Mouse (Mus musculus) cerebellum, adult 11-12 months (tissue): ENCODE measurements around the gene Zfp287.

Experiments used
- DNase-seq: peaks from one replicate; pipeline ENCODE4 v3.0.0; 2022

The Zfp287 gene

GRCm38 (mm10) chr11:62699749-62700148 is 32.0 kb downstream of the Zfp287 start:
- no peak for DNase-seq

DNA sequence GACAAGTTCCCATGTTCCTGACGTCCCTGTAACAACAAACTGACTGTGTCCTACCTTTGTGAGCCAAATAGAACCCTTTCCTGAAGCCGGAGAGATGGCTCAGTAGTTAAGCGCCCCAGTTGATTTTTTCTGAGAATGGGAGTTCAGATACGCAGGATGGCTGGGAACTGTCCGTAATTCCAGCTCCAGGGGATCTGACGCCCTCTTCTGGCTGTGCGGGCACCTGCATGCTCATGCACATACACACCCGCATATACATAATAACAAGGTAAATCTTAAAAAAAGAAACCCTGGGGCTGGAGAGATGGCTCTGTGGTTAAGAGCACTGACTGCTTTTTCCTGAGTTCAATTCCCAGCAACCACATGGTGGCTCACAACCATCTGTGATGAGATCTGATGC is 36.6 kb downstream of the Zfp287 start:
- DNase-seq = no peak

- DNase-seq = no peak
Observed at GRCm38 (mm10) chr11:62693299-62694184, 38.2 kb downstream of the Zfp287 start.

DNA sequence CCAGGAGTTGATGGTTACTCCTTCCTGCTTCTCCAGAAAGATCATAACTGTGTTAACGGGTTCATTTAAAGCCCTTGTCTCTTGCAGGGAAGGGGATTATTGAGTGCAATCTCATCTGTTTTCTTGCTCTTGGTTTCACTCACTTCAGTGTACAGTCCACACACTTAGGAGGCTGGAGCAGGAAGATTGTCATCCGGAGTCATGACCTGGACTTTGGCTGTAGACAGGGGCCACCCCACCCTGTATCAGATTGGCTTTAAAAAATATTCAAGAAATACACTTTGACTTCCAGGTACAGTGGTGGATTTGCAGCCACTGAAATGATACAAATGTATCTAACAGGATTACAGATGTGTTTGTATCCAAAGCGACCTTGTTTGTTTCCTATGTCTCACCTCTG is 40.1 kb downstream of the Zfp287 start:
- DNase-seq = no peak

DNA sequence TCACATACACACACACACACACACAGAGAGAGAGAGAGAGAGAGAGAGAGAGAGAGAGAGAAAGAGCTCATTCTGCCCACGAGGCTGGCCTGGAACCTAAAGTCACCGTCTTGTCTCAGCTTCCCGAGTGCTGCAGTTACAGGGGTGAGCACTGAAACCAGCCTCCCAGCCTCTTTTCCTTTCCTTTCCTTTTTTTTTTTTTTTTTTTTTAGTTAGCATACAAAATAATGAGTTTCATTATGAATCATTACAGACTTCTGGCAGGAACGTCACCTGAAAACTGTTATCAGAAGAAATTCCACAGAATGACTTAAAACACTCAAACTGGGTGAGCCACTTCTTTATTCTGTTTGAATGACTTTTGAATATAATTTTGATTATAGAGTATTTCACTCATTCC is 51.8 kb downstream of the Zfp287 start:
- DNase-seq = no peak

- no peak for DNase-seq
Observed at GRCm38 (mm10) chr11:62678778-62679354, 52.8 kb downstream of the Zfp287 start.

DNA sequence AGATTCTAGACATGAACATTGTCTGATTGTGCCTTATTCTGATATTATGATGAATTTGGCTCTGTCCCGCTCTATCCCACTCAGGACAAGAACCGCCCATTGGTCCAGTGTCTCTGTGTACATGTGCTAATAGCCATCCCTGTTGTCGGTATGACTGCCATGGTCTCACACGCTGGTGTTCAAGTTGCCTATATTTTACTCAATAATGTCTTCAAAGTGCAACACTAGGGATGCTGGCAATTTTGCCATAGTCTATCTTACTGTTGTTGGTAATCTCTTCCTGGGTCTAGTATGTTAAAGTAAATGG is 55.5 kb downstream of the Zfp287 start:
- DNase-seq = no peak

DNA sequence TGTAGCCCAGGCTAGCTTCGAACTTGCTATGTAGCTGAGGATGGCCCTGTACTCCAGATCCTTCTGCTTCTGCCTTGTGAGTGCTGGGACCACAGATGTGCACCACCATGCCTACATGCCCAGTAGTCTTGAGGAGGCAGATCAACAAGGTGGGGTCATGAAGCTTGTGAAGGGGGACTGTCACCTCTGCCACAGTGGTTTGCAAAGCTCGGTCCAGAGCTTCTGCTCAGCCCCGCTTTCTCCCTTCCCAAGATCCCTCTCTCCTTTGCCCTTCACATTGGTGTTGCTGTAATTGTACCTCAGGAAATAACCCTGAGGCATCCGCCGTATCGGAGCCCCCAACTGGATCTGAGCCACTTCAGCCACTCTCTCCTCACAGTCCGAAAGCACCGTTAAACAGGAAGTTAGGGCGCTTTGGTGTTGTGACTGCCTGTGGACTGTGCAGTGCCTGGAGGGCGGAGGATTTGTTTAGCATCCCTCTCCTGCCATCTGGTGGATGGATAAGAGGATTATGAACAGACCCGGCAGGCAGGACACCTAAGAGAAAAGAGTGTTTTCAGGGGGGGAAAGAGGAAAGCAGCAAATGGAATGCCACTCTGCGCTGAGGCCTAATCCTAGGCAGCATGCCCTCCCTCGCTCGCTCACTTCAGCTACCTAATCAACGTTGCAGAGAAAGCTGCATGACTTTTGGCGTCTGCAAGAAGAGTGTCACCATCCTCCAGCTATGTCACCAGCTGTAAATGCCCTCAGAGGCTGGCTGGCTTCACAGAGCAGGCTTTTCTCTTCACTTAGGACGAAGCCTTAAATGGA is 56.0 kb downstream of the Zfp287 start:
- peak; percentile 51 for DNase-seq

GRCm38 (mm10) chr11:62670006-62670405 is 61.7 kb downstream of the Zfp287 start:
- DNase-seq = no peak

GRCm38 (mm10) chr11:62669471-62669870 is 62.2 kb downstream of the Zfp287 start:
- DNase-seq = no peak

GRCm38 (mm10) chr11:62668986-62669385 is 62.7 kb downstream of the Zfp287 start:
- no peak for DNase-seq

DNA sequence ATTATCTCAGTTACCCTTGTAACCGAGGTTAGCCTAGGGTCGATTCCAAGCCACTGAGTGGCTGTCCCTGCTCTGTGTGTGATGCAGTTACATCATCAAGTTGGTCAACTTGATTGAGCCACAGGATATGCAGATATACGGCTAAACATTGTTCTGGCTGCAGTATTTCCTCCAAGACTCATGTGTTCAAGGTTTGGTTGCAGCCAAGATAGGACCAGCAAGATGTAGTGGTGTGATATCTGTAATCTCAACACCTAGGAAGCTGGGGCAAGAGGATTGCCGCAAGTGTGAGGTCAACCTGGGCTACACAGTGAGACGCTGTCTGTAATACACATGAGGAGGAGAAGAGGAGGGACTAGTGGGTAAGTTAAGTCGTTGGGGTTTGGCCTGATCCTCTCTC is 67.5 kb downstream of the Zfp287 start:
- DNase-seq = no peak

GRCm38 (mm10) chr11:62660885-62661284 is 70.8 kb downstream of the Zfp287 start:
- DNase-seq = no peak

- DNase-seq = no peak
Observed at GRCm38 (mm10) chr11:62652080-62652479, 79.6 kb downstream of the Zfp287 start.

DNA sequence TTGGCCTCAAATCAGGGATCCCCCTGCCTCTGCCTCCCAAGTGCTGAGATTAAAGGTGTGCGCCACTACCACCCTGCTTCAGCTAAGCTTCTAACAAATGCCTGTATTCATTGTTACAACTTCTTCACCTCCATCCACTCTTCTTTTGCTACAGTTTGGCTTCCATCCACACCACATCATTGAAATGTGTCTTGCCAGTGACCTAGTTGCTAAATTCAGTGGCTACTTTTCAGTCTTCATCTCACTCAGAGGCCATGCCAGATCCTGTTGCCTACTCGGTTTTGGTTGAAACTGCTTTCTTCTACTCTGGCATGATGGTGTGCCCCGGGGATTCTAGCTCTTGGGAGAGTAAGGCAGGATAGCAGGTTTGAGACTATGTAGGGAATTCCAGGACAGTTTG is 80.1 kb downstream of the Zfp287 start:
- no peak for DNase-seq
